Mouse (Mus musculus) kidney, adult 11 months (tissue): ENCODE measurements around the gene Gm20075.
A peak's percentile ranks its signal among the peaks of the same experiment; 100 is the strongest.
"Not testable (repeated sequence)": the region's sequence is repeated elsewhere in the genome, so short reads cannot be mapped to it uniquely, and the experiment has no call there.

Experiments
- DNase-seq: peaks from one replicate; pipeline ENCODE4 v3.0.0; 2022

Gene Gm20075

DNA sequence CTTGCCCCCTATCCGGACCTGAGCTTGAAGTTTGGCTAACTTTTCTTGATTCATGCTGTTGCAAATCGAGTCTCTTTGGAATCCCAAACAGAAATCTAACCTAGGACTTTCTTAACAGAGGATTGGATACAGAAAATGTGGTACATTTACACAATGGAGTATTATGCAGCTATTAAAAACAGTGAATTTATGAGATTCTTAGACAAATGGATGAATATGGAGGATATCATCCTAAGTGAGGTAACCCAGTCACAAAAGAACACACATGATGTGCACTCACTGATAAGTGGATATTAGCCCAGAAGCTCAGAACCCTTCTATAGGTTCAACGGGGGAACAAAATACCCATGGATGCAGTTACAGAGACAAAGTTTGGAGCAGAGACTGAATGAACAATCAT is at the start of gene Gm20075:
Gm20075 (minus strand) TSS at position 101 of the 400 bp plus-strand sequence.
- DNase-seq, result not testable (repeated sequence)

- no peak for DNase-seq
Measured at GRCm38 (mm10) chr13:96129081-96129480, 47.9 kb upstream of the Gm20075 start.

GRCm38 (mm10) chr13:96126669-96127068 is 45.5 kb upstream of the Gm20075 start:
- DNase-seq, result no peak

- DNase-seq, result no peak
Measured at GRCm38 (mm10) chr13:96125011-96125410, 43.8 kb upstream of the Gm20075 start.

DNA sequence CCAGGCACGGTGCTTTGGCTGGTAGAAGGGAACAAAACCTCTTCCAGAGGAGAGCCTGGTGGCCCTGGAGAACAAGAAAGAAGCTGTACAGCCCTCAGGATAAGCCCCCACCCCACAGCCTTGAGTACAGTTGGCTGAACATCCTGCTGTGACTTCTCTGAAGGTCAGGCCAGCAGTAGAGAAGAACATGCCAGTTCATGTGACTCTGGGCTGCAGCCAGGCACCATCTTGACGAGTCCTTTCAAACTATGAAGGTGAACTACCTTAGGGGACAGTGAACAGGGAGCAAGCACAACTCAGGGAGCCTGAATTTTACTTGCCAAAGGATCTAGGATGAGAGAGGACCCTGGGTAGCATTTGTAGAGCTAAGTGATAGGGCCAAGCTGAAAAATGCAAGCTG is 31.5 kb upstream of the Gm20075 start:
- DNase-seq, result no peak

DNA sequence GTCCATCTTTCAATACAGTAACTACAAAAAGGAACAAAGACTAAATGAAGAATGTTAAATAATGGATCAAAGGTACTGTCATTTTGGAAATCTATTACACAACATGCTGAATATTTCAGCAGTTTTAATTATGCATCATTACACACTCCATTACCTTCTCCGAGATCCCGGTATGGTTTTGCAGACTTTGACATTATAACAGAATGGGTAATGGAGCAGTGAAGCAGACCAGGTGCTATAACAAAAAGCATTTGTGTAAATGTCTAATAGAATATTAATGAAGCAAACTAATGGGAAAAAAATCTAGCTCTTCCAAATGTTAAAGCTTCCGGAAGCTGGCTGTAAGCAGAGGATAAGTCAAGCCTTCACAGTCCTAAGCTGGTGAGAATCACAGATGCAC is 29.6 kb upstream of the Gm20075 start:
- no peak for DNase-seq

- DNase-seq, result no peak
Measured at GRCm38 (mm10) chr13:96106367-96106766, 25.2 kb upstream of the Gm20075 start.

DNA sequence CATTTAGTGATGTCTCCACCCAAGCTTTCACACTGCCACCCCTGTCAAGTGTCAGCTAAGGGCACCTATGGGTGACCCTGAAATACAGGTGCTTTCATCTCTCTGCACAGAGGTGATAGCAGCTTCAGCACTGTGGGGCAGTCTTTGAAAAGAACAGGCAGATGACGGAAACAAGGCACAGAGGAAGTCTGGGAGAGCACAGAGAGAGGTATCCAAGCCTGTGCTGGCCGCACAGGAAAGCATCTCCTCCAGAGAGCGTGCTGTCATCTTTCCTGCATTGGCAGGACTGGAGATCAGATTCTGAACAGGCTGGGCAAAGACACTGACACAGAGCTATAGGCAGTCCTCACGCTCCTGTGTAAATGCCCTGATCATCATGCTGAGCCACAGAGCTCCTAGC is 9.8 kb upstream of the Gm20075 start:
- no peak for DNase-seq

GRCm38 (mm10) chr13:96085581-96086302 is 4.6 kb upstream of the Gm20075 start:
- DNase-seq, result no peak

GRCm38 (mm10) chr13:96081754-96082153 is 578 bp upstream of the Gm20075 start, which contains the start of gene Gm17190:
Gm17190 (plus strand) TSS chr13:96082054.
- DNase-seq, result not testable (repeated sequence)

DNA sequence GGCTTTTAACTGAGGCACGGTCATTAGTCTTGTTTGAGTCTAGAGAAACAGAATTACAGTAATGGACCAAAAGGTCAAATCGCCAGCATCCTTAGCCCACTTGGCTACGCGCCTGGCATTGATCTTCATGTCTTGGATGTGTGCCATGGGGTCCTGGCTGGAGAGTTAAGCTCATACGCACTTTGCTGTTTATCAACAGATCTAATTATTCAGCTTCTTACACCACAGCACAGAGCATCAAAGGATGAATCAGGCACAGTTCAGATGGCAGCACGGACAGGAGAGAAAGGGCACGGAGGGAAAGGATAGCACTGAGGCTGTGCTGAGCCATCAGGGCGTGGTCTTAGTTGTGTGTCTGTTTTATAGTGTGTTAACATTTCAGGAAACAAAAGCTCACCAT is 7.6 kb downstream of the Gm20075 start:
- no peak for DNase-seq

GRCm38 (mm10) chr13:96052755-96053154 is 28.4 kb downstream of the Gm20075 start:
- DNase-seq, result no peak

- no peak for DNase-seq
Measured at GRCm38 (mm10) chr13:96045396-96045795, 35.8 kb downstream of the Gm20075 start.

- DNase-seq, result no peak
Measured at GRCm38 (mm10) chr13:96040275-96041042, 40.7 kb downstream of the Gm20075 start.

- no peak for DNase-seq
Measured at GRCm38 (mm10) chr13:96039536-96039935, 41.6 kb downstream of the Gm20075 start.

DNA sequence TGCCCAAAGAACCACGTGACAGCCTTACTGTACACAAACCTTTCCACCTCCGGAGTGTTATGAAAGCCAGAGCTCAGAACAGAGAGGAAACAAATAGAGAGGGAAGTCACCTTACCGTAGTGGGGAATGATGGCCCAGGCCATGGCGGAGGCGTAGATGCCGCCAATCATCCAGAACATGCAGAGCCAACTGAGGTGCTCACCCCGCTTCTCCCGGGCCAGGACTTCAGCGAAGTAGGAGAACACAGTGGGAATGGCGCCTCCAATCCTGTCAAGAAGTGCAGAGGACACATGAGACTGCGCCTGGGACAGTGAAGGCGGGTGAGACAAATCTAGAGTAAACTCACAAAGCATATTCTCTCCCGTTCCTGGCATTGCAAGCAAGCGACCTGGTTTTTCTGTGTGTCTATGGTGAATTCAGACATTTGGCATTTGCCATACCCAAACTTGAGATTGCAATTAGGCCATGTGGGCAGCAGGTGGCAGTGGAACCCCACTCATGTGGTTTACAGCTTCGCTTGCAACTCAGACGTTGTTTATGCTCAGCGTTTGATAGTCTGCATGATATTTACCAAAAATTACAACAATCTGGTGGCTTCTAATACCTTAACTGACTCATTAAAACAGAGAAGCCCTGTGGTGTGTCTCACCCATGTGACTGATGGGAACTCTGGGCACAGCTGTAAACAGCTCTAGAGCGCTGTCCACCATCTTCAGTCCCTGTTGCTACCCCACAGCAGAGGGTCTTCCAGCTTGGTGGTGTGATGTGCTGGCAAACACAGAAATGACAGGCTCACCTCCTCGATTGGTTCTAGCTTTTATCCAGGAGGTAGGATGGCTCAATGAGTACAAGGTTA is 50.6 kb downstream of the Gm20075 start:
- DNase-seq, result peak; percentile 3
